Mouse (Mus musculus): ENCODE results near the gene Arpc2. TPM values are rescaled to one million over a fixed set of nuclear protein-coding genes. Genes with fewer than 3 reads are reported as not detected.

The Arpc2 gene
- 1,564 and 1,782 TPM in 2 replicates for total RNA-seq (2015)
- 803 and 834 TPM in 2 replicates for total RNA-seq (2017)

- peak; percentile 85 for ATAC-seq (ENCODE audit: poor library complexity, severe bottlenecking)
Observed at GRCm38 (mm10) chr1:74235938-74236589, at the start of gene Arpc2. Gene Arpc2, plus strand, starts transcription at chr1:74236084.

DNA sequence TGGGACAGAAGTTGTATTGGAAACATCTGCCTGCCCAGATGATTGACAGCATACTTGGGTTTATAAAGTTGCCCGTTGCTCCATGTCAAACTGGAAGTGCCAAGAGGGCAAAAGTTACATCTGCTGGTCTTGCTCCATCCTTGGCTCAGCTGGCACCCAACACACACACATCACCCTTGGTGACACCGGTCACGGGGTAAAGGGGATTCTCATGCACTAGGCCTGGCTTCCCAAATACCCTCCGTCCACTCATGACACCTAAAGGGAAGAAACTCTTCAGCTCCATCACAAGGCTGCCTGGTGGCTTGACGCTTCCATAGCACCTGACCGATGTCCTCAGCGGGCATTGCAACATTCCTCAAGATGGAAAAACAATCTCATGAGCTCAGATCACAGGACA is 45.4 kb upstream of the Arpc2 start:
- no peak for ATAC-seq (ENCODE audit: poor library complexity, severe bottlenecking)

- ATAC-seq (ENCODE audit: poor library complexity, severe bottlenecking) = no peak
Observed at GRCm38 (mm10) chr1:74192711-74193110, 43.2 kb upstream of the Arpc2 start.

GRCm38 (mm10) chr1:74194445-74194844 is 41.4 kb upstream of the Arpc2 start, which contains the start of gene Cxcr1:
Gene Cxcr1, minus strand, starts transcription at chr1:74194631.
- ATAC-seq (ENCODE audit: poor library complexity, severe bottlenecking) = no peak

- ATAC-seq (ENCODE audit: poor library complexity, severe bottlenecking) = peak; percentile 98
Observed at GRCm38 (mm10) chr1:74195961-74196360, 39.9 kb upstream of the Arpc2 start.

- ATAC-seq (ENCODE audit: poor library complexity, severe bottlenecking) = no peak
Observed at GRCm38 (mm10) chr1:74196621-74197419, 39.1 kb upstream of the Arpc2 start.

DNA sequence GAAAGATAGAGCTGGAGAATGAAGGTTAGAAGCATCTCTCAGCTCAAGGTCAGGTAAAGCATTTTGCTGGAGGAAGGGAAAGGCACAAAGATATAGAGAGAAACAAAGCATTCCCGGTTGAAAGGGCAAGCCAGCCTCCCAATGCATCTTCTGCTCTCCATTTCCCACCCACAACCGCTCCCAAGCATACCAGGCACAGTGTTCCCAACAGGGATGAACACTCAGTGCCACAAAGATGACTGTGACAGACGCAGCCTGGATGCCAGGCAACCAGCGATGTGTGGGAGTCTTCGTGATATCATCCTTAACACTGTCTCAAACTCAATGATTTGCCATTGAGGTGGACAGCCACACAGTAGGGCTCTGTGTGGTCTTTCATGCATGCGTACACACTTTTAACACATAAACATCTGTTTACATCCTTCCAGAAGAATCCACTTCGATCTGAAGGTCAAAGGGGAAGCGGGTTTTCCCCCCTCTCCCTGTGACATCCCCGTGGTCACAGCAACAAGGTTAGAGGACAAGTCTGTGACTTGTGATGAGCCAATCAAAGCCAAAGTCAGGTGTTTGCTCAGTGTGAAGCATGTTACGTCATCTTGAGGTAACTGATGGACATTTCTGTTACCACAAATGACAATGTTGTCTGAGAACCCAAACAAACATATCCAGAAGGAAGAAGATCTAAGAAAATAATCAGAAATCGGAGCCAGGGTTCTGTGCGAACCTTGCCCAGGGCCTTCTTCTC is 38.0 kb upstream of the Arpc2 start:
- no peak for ATAC-seq (ENCODE audit: poor library complexity, severe bottlenecking)

- ATAC-seq (ENCODE audit: poor library complexity, severe bottlenecking) = no peak
Observed at GRCm38 (mm10) chr1:74199046-74199445, 36.8 kb upstream of the Arpc2 start.

DNA sequence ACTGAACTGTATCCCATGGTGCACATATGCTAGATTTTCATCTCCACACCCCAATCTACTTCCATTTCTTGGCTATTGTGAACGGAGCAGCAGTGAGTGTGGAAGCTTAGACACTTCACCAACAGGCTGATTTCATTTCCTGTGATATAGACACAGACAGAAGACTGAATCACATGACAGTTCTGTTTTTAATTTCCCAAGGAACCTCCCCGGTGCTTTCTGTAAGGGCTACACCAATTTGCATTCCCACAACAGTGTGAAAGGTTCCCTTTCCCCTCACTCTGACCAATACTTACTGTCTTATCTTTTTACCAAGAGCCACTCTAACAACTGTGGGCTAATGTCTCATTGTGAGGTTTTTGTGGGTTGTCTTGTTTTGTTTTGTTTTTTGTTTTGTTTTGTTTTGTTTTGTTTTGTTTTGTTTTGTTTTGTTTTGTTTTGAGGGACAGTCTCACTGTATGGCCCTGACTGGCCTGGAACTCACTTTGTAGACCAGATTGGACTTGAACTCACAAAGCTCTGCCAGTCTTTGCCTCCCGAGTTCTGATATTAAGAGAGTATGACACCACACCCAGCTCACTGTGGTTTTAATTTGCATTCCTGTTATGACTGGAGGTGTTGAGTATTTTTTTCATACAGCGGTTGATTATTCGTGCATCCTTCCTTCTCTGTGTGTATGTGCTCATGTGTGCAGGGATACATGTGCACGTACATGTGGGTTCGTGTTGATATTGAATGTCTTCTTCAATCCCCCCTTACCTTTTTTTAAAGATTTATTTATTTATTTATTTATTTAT is 34.6 kb upstream of the Arpc2 start:
- ATAC-seq (ENCODE audit: poor library complexity, severe bottlenecking) = no peak

DNA sequence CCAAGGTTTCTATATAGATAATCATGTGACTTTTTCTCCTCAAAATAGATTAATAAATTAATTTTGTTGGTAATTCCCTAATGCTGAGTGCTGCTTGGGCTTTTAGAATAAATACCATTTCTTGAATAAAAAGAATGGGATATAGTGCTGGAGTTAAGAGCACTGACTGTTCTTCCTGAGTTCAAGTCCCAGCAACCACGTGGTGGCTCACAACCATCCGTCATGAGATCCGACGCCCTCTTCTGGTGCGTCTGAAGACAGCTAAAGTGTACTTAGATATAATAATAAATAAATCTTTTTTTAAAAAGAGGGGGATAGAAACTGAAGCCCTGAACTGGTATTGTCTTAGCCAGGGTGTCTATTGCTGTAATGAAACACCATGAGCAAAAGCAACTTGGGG is 32.4 kb upstream of the Arpc2 start:
- ATAC-seq (ENCODE audit: poor library complexity, severe bottlenecking) = no peak

- ATAC-seq (ENCODE audit: poor library complexity, severe bottlenecking) = peak; percentile 84
Observed at GRCm38 (mm10) chr1:74205881-74206280, 30.0 kb upstream of the Arpc2 start.

GRCm38 (mm10) chr1:74206642-74207041 is 29.2 kb upstream of the Arpc2 start:
- no peak for ATAC-seq (ENCODE audit: poor library complexity, severe bottlenecking)

- no peak for ATAC-seq (ENCODE audit: poor library complexity, severe bottlenecking)
Observed at GRCm38 (mm10) chr1:74207906-74208305, 28.0 kb upstream of the Arpc2 start.

GRCm38 (mm10) chr1:74208941-74209340 is 26.9 kb upstream of the Arpc2 start:
- ATAC-seq (ENCODE audit: poor library complexity, severe bottlenecking) = no peak

- no peak for ATAC-seq (ENCODE audit: poor library complexity, severe bottlenecking)
Observed at GRCm38 (mm10) chr1:74219922-74220321, 16.0 kb upstream of the Arpc2 start.

- peak; percentile 100 for ATAC-seq (ENCODE audit: poor library complexity, severe bottlenecking)
Observed at GRCm38 (mm10) chr1:74227317-74227716, 8.6 kb upstream of the Arpc2 start.

- no peak for ATAC-seq (ENCODE audit: poor library complexity, severe bottlenecking)
Observed at GRCm38 (mm10) chr1:74229942-74230341, 5.9 kb upstream of the Arpc2 start.

DNA sequence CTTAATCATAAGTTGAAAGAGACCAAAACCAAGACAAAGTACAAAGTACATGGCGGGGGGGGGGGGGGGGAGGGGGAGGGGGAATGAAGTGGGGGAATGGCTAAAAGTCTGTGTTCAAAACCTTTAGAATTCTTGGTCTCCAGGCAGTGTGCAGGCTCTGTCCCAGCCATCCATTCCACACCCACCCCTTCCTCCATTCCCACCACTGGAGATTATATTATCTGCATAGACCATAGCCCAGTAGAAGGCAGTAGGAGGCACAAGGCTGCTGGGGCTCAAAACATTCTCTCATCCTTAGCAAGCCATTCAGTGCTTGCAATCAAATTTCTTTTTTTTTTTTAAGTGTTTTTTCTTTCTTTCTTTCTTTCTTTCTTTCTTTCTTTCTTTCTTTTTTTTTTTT is 4.9 kb upstream of the Arpc2 start:
- ATAC-seq (ENCODE audit: poor library complexity, severe bottlenecking) = no peak

- peak; percentile 62 for ATAC-seq (ENCODE audit: poor library complexity, severe bottlenecking)
Observed at GRCm38 (mm10) chr1:74236590-74237317, 870 bp downstream of the Arpc2 start.

DNA sequence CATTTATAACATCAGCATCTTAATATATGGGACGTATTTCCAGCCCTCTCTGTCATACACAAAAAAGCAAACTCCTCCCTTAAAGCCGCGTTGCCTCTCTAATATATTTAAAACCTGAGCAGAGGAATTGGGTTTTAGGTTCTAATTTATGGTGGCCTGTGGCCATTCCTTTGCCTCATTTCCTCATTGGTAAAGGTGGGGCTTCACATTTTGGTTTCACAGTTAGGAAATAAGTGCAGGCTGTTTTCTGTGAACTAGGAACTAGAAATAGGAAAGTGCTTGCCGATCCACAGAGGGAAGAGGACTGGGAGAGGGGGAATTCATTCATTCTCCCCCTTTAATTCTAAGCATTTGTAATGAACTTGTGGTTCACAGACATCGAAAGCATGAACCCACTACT is 1.8 kb downstream of the Arpc2 start:
- ATAC-seq (ENCODE audit: poor library complexity, severe bottlenecking) = peak; percentile 40
